Mouse (Mus musculus) MEL (cell line): ENCODE data around the gene Cpt2.

Source experiments
- CHD2 ChIP-seq: IDR thresholded peaks from 2 replicates; pipeline ENCODE4 v1.6.1; 2011; ENCODE audit warnings: low read length, improper control_type of control experiment
- CTCF ChIP-seq, 3 experiments: IDR thresholded peaks in 2 of 3; conservative IDR thresholded peaks in 1 of 3; 2 replicates each; pipeline ENCODE4 v1.5.1; 2011 to 2012; ENCODE audit warnings: low read length in 3 of 3, low read depth in 2 of 3, mild to moderate bottlenecking in 2 of 3, improper control_type of control experiment in 1 of 3, inconsistent platforms in 1 of 3, mixed read lengths in 1 of 3, moderate library complexity in 1 of 3; ENCODE audit not compliant: control insufficient read depth in 1 of 3, insufficient read depth in 1 of 3, poor library complexity in 1 of 3, severe bottlenecking in 1 of 3
- EP300 ChIP-seq, 2 experiments: IDR thresholded peaks; 2 replicates each; pipeline ENCODE4 v1.6.1; 2011; ENCODE audit warnings: improper control_type of control experiment in 2 of 2, low read length in 2 of 2, low read depth in 1 of 2, mild to moderate bottlenecking in 1 of 2
- KAT2A ChIP-seq: conservative IDR thresholded peaks from 2 replicates; pipeline ENCODE4 v1.6.1; 2012; ENCODE audit warnings: low read depth, low read length, improper control_type of control experiment, inconsistent platforms
- POLR2A ChIP-seq, 2 experiments: IDR thresholded peaks; 2 replicates each; pipeline ENCODE4 v1.6.1; 2011 to 2012; ENCODE audit warnings: low read length in 2 of 2, mild to moderate bottlenecking in 2 of 2, control low read depth in 1 of 2, improper control_type of control experiment in 1 of 2, low read depth in 1 of 2, moderate library complexity in 1 of 2; ENCODE audit not compliant: control insufficient read depth in 1 of 2, insufficient read depth in 1 of 2, poor library complexity in 1 of 2
- TAL1 ChIP-seq: IDR thresholded peaks from 2 replicates; pipeline ENCODE4 v1.6.1; 2012; ENCODE audit warnings: mild to moderate bottlenecking, inconsistent platforms, low read length, moderate library complexity, mixed read lengths
- TCF12 ChIP-seq: IDR thresholded peaks from 2 replicates; pipeline ENCODE4 v1.6.1; 2014; ENCODE audit warnings: low read depth, mild to moderate bottlenecking, inconsistent platforms, low read length, improper control_type of control experiment, moderate library complexity
- ZKSCAN1 ChIP-seq: IDR thresholded peaks from 2 replicates; pipeline ENCODE4 v1.6.1; 2012; ENCODE audit warnings: low read depth, mild to moderate bottlenecking, inconsistent platforms, low read length, improper control_type of control experiment, moderate library complexity

- no peak for TF ChIP-seq TAL1
- no peak for TF ChIP-seq KAT2A
- TF ChIP-seq POLR2A (IDR thresholded peaks at IDR 0.05; ENCODE audit: control insufficient read depth in 1 of 2, insufficient read depth in 1 of 2, low read depth in 1 of 2, low read length in 2 of 2, poor library complexity in 1 of 2): no peak
- peak in 1 of 2 experiments; percentile 11; a peak in 1 of 4 replicates for TF ChIP-seq EP300 (IDR thresholded peaks at IDR 0.05; ENCODE audit: low read depth in 1 of 2, low read length in 2 of 2)
- no peak for TF ChIP-seq CTCF (IDR thresholded peaks at IDR 0.05 in 2 of 3, conservative IDR thresholded peaks at IDR 0.05 in 1 of 3; ENCODE audit: control insufficient read depth in 1 of 3, insufficient read depth in 1 of 3, low read depth in 2 of 3, low read length in 3 of 3, poor library complexity in 1 of 3, severe bottlenecking in 1 of 3)
- TF ChIP-seq CHD2: no peak
- TF ChIP-seq ZKSCAN1: no peak
- TF ChIP-seq TCF12: 0 out of 2 replicates have a peak, but pooled peaks have one; percentile 16
Observed at GRCm38 (mm10) chr4:107921152-107921695, 2.2 kb downstream of the Cpt2 start.
